Mouse (Mus musculus) liver, adult 2 months (tissue): Measurements from ENCODE around the gene Evi2b. TPM values are rescaled to one million over a fixed set of nuclear protein-coding genes. Genes with fewer than 3 reads are reported as not detected.
A peak's percentile ranks its signal among the peaks of the same experiment; 100 is the strongest.

Experiments
- DNase-seq: peaks from one replicate; pipeline ENCODE4 v3.0.0-alpha.2; 2011; ENCODE audit warnings: low read depth, low spot score; ENCODE audit errors: extremely low read depth
- H3K27ac ChIP-seq: fragments of 200-500 bp; replicated peaks from 2 replicates; pipeline ENCODE4 v1.5.1; 2012; ENCODE audit warnings: low read depth, mild to moderate bottlenecking, control low read depth, inconsistent platforms, low read length; ENCODE audit not compliant: insufficient read depth
- H3K27me3 ChIP-seq: fragments of 200-500 bp; 2 replicates; pipeline ENCODE4 v1.6.1; 2012; ENCODE audit warnings: mild to moderate bottlenecking, moderate library complexity, low read length, inconsistent platforms; ENCODE audit not compliant: control insufficient read depth, insufficient read depth
- H3K36me3 ChIP-seq: fragments of 200-500 bp; 2 replicates; pipeline ENCODE4 v1.6.1; 2012; ENCODE audit warnings: low read length, inconsistent platforms; ENCODE audit not compliant: control insufficient read depth, insufficient read depth
- H3K4me1 ChIP-seq: fragments of 200-500 bp; 2 replicates; pipeline ENCODE4 v1.6.1; 2011; ENCODE audit warnings: low read length; ENCODE audit not compliant: control insufficient read depth, insufficient read depth
- H3K4me3 ChIP-seq: fragments of 200-500 bp; 2 replicates; pipeline ENCODE4 v1.5.1; 2011; ENCODE audit warnings: low read depth, mild to moderate bottlenecking, control low read depth, low read length, moderate library complexity; ENCODE audit not compliant: insufficient read depth
- H3K79me2 ChIP-seq: fragments of 200-500 bp; 2 replicates; pipeline ENCODE4 v1.6.1; 2012; ENCODE audit warnings: inconsistent platforms, mild to moderate bottlenecking, low read length, moderate library complexity; ENCODE audit not compliant: control insufficient read depth, insufficient read depth
- H3K9ac ChIP-seq: fragments of 200-500 bp; 2 replicates; pipeline ENCODE4 v1.6.1; 2012; ENCODE audit warnings: low read depth, mild to moderate bottlenecking, control low read depth, inconsistent platforms, low read length
- CTCF ChIP-seq: fragments of 200-500 bp; IDR thresholded peaks from 2 replicates; pipeline ENCODE4 v1.5.1; 2011; ENCODE audit warnings: low read depth, low read length, control low read depth
- POLR2A ChIP-seq: fragments of 200-500 bp; IDR thresholded peaks from 2 replicates; pipeline ENCODE4 v1.6.1; 2011; ENCODE audit warnings: low read length, control low read depth; ENCODE audit not compliant: insufficient read depth; ENCODE audit errors: extremely low read depth
- WGBS: fragments of 180-500 bp; shearing (Covaris S2); methylation state at CpG from one replicate; pipeline ENCODE4 v1.1.7; 2018; 5-methylcytosine and 5-hydroxymethylcytosine counted together
- polyA plus RNA-seq: library from polyadenylated mRNA; depleted of rRNA; stranded (reverse); fragments of >200 nt; gene quantifications from 2 replicates; pipeline ENCODE4 v1.2.3, GENCODE M21; 2012; rRNA removed
- total RNA-seq: library from RNA; depleted of rRNA; stranded (reverse); fragments of >200 nt; gene quantifications from 2 replicates; pipeline ENCODE4 v1.2.3, GENCODE M21; 2014; rRNA removed

The Evi2b gene
- 0.54 and 0.65 TPM in 2 replicates for total RNA-seq
- polyA plus RNA-seq, result 1.1 and 2.6 TPM in 2 replicates

GRCm38 (mm10) chr11:79523560-79524309 lies at the start of gene Evi2b:
Gene Evi2b, minus strand, starts transcription at chr11:79523762.
- TF ChIP-seq POLR2A (no peak), CTCF (no peak)
- no peak within 1 kb of the TSS for H3K9ac ChIP-seq
- H3K4me3 ChIP-seq, result 0 out of 2 replicates have a peak within 1 kb of the TSS, but pooled peaks have one; percentile 23
- H3K27ac ChIP-seq, result no peak within 1 kb of the TSS
- peaks cover 2% of the 10 kb centered on the region; the same call in 1 of the 2 replicates for H3K36me3 ChIP-seq
- no peaks in the 10 kb centered on the region for H3K79me2 ChIP-seq
- H3K4me1 ChIP-seq, result peaks cover 4% of the 10 kb centered on the region; the same call in 1 of the 2 replicates
- no peaks in the 10 kb centered on the region for H3K27me3 ChIP-seq
- 78% methylated on average over 10 of the region's 10 CpGs for WGBS
- DNase-seq, result no peak

DNA sequence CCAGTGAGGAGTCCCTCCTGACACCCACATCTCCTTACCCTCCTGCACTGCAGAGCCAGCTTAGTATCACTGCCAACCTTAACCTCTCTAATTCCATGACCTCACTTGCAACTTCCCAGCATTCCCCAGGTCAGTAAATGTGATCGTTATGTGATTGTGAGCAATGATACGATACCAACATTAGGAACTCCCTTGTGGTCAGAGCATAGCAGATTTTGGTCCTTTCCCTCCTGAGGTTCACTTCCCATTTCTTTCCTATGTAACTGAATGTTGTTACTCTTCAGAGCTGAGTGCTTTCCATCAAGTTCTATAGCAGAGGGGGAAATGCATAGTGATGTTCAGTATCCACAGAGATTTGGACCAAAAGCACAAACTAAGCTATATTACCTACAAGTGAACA lies 46.8 kb upstream of the Evi2b start:
- Histone ChIP-seq H3K79me2 (no peaks in the 10 kb centered on the region), H3K9ac (no peak overlapping the region), H3K27me3 (no peaks in the 10 kb centered on the region), H3K36me3 (peaks cover 39% of the 10 kb centered on the region), H3K4me1 (peaks cover 1% of the 10 kb centered on the region; the same call in 1 of the 2 replicates), H3K27ac (no peak overlapping the region), H3K4me3 (no peak overlapping the region)
- DNase-seq, result no peak
- TF ChIP-seq POLR2A (no peak), CTCF (no peak)
- 88% methylated on average over 2 of the region's 2 CpGs for WGBS

DNA sequence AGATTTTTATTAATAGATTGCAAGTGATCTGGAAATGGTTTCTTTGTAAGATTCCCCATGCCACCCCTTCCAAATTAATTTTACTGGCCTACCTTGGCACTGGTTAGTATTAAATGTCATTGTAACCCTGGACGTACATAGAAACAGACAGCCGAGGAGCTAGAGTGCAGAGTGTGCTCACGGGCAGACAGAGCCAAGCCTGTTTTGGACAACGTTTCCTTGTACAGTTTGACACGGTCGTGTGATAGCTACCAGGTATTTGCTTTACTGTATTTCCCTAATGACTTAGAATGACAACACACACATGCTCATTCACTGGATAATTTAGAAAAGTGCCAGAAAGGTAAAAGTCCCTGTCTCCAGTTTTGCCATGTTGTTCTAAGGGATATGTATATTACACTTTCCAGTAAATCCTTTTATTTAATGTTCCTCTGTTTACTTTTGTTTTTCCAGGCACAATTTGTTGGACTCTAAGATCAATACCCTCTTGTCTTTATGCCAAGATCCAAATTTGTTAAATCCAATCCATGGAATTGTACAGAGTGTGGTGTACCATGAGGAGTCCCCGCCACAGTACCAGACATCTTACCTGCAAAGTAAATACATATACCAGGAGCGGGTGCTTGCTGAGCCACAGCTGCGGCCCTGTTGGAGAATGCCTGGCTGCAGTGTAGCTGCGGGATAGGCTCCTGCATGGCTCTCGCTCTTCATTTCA lies 44.8 kb upstream of the Evi2b start:
- Histone ChIP-seq H3K4me3 (no peak overlapping the region), H3K9ac (no peak overlapping the region), H3K79me2 (no peaks in the 10 kb centered on the region), H3K4me1 (peaks cover 1% of the 10 kb centered on the region; the same call in 1 of the 2 replicates), H3K27me3 (no peaks in the 10 kb centered on the region), H3K36me3 (peaks cover 37% of the 10 kb centered on the region), H3K27ac (no peak overlapping the region)
- WGBS, result 34% methylated on average over 11 of the region's 11 CpGs
- peak; percentile 72 for DNase-seq
- TF ChIP-seq CTCF, result no peak
- no peak for TF ChIP-seq POLR2A

DNA sequence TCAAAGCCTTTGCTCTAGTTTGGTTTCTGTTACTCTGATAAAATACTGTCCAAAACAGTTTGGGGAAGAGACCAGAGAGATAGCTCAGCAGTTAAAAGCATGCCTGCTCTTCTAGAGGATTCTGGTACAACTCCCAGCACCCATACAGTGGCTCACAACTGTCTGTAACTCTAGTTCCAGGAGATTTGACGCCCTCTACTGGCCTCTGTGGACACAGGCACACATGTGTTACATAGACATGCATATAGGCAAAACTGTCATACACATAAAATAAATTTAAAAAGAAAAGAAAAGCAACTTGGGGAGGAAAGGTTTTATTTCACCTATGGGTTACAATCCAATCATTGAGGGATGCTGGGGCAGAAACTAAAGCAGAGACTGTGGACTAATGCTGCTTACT lies 43.4 kb upstream of the Evi2b start:
- no peaks in the 10 kb centered on the region for H3K27me3 ChIP-seq
- TF ChIP-seq CTCF, result no peak
- TF ChIP-seq POLR2A, result no peak
- H3K36me3 ChIP-seq, result peaks cover 36% of the 10 kb centered on the region
- H3K79me2 ChIP-seq, result no peaks in the 10 kb centered on the region
- no peak overlapping the region for H3K4me3 ChIP-seq
- peaks cover 1% of the 10 kb centered on the region; the same call in 1 of the 2 replicates for H3K4me1 ChIP-seq
- no peak overlapping the region for H3K9ac ChIP-seq
- no peak overlapping the region for H3K27ac ChIP-seq
- WGBS, result 89% methylated on average over 1 of the region's 1 CpGs
- no peak for DNase-seq

DNA sequence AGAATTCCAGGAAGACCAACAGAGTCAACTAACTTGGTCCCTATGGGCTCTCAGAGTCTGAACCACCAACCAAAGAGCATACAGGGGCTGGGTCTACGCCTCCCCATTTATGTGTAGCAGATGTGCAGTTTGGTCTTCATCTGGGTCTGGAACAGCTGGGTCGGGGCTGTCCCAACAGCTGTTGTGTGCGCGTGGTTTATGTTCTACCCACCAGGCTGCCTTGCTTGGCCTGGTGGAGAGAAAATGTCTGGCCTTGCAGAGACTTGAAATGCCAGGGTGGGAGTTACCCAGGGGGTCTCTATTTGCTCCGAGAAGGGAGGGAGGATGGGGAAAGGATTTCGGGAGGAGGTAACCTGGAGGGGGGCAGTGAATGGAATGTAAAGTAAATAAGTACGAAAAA lies 39.9 kb upstream of the Evi2b start:
- Histone ChIP-seq H3K4me1 (peaks cover 9% of the 10 kb centered on the region; the same call in 1 of the 2 replicates), H3K27me3 (no peaks in the 10 kb centered on the region), H3K79me2 (no peaks in the 10 kb centered on the region), H3K36me3 (peaks cover 20% of the 10 kb centered on the region), H3K9ac (no peak overlapping the region), H3K27ac (no peak overlapping the region), H3K4me3 (no peak overlapping the region)
- 97% methylated on average over 7 of the region's 7 CpGs for WGBS
- no peak for TF ChIP-seq CTCF
- no peak for TF ChIP-seq POLR2A
- DNase-seq, result no peak
